Mouse (Mus musculus) limb, embryonic 14.5 days (tissue): ENCODE data around the gene Celf5. TPM values are rescaled to one million over a fixed set of nuclear protein-coding genes. Genes with fewer than 3 reads are reported as not detected.

ENCODE experiments used
- ATAC-seq: fragments of 200-750 bp; cut with Nextera tagmentation; 2 replicates; pipeline ENCODE4 v1.8.0; 2017; ENCODE audit warnings: low read depth, moderate number of reproducible peaks, moderate TSS enrichment; ENCODE audit not compliant: low FRiP score
- DNase-seq: peaks from one replicate; pipeline ENCODE4 v3.0.0-alpha.2; 2015; ENCODE audit warnings: low spot score
- H3K27ac ChIP-seq: fragments of 300-500 bp; sonication (generic); replicated peaks from 2 replicates; pipeline ENCODE4 v1.5.1; 2014; ENCODE audit warnings: low read depth, mild to moderate bottlenecking, low read length, moderate library complexity, mixed read lengths
- H3K27me3 ChIP-seq: fragments of 300-500 bp; sonication (generic); 2 replicates; pipeline ENCODE4 v1.6.1; 2014; ENCODE audit warnings: low read length, mixed read lengths; ENCODE audit not compliant: control insufficient read depth, insufficient read depth
- H3K36me3 ChIP-seq: fragments of 300-500 bp; sonication (generic); 2 replicates; pipeline ENCODE4 v1.6.1; 2014; ENCODE audit warnings: mild to moderate bottlenecking, low read length, moderate library complexity, mixed read lengths; ENCODE audit not compliant: control insufficient read depth, insufficient read depth
- H3K4me1 ChIP-seq: fragments of 300-500 bp; sonication (generic); 2 replicates; pipeline ENCODE4 v1.6.1; 2014; ENCODE audit warnings: antibody characterized with exemption, low read length, mixed read lengths; ENCODE audit not compliant: control insufficient read depth, insufficient read depth
- H3K4me2 ChIP-seq: fragments of 300-500 bp; sonication (generic); replicated peaks from 2 replicates; pipeline ENCODE4 v1.6.1; 2014; ENCODE audit warnings: low read depth, mild to moderate bottlenecking, low read length, moderate library complexity; ENCODE audit not compliant: severe bottlenecking
- H3K4me3 ChIP-seq: fragments of 300-500 bp; sonication (generic); replicated peaks from 2 replicates; pipeline ENCODE4 v1.5.1; 2014; ENCODE audit warnings: low read length
- H3K9ac ChIP-seq: fragments of 300-500 bp; sonication (generic); 2 replicates; pipeline ENCODE4 v1.6.1; 2014; ENCODE audit warnings: mild to moderate bottlenecking, low read depth, low read length, moderate library complexity; ENCODE audit not compliant: severe bottlenecking
- H3K9me3 ChIP-seq: fragments of 300-500 bp; sonication (generic); 2 replicates; pipeline ENCODE4 v1.6.1; 2016; ENCODE audit warnings: low read length; ENCODE audit not compliant: control insufficient read depth
- POLR2A ChIP-seq: fragments of 200-500 bp; IDR thresholded peaks from 2 replicates; pipeline ENCODE4 v1.8.0; 2012; ENCODE audit warnings: inconsistent platforms, mild to moderate bottlenecking, moderate library complexity, borderline replicate concordance; ENCODE audit not compliant: insufficient read depth, insufficient read length; ENCODE audit errors: extremely low read depth
- WGBS: fragments of 180-500 bp; shearing (Covaris S2); extraction: QIAGEN DNeasy Blood & Tissue Kit; methylation state at CpG from one replicate; pipeline ENCODE4 v1.1.7; 2014; 5-methylcytosine and 5-hydroxymethylcytosine counted together
- polyA plus RNA-seq, 2 experiments: library from polyadenylated mRNA; depleted of rRNA in 1 of 2; stranded (reverse) in 1 of 2; unstranded in 1 of 2; fragments of >200 nt; fragmentation: Nextera tagmentation in 1 of 2; extraction: Ambion mirVana in 1 of 2; gene quantifications; 2 replicates each; pipeline versions ENCODE4 v1.2.1 to v1.2.3; 2012 to 2014

The Celf5 gene
- polyA plus RNA-seq, 2 experiments: 0.85 to 5.9 TPM

DNA sequence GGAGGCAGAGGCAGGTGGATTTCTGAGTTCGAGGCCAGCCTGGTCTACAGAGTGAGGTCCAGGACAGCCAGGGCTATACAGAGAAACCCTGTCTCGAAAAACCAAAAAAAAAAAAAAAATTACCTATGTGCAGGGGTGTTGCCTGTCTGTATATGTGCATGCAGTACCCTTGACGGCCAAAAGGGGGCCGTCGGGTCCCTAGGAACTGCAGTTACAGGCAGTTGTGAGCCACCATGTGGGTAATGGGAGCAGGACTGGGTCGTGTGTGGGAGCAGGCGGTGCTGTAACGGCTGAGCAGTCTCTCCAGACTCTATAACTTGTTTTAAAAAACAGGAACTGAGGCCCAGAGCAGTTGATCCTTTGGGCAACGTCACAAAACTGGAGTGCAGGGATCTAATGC is 1.5 kb upstream of the Celf5 start:
- Histone ChIP-seq H3K27me3 (peaks cover 20% of the 10 kb centered on the region), H3K4me1 (no peaks in the 10 kb centered on the region), H3K9me3 (no peaks in the 10 kb centered on the region), H3K9ac (no peak overlapping the region), H3K4me2 (no peak overlapping the region), H3K36me3 (peaks cover 28% of the 10 kb centered on the region), H3K4me3 (no peak overlapping the region), H3K27ac (no peak overlapping the region)
- 24% methylated on average over 9 of the region's 9 CpGs for WGBS
- ATAC-seq: no peak
- TF ChIP-seq POLR2A: no peak
- DNase-seq: no peak

DNA sequence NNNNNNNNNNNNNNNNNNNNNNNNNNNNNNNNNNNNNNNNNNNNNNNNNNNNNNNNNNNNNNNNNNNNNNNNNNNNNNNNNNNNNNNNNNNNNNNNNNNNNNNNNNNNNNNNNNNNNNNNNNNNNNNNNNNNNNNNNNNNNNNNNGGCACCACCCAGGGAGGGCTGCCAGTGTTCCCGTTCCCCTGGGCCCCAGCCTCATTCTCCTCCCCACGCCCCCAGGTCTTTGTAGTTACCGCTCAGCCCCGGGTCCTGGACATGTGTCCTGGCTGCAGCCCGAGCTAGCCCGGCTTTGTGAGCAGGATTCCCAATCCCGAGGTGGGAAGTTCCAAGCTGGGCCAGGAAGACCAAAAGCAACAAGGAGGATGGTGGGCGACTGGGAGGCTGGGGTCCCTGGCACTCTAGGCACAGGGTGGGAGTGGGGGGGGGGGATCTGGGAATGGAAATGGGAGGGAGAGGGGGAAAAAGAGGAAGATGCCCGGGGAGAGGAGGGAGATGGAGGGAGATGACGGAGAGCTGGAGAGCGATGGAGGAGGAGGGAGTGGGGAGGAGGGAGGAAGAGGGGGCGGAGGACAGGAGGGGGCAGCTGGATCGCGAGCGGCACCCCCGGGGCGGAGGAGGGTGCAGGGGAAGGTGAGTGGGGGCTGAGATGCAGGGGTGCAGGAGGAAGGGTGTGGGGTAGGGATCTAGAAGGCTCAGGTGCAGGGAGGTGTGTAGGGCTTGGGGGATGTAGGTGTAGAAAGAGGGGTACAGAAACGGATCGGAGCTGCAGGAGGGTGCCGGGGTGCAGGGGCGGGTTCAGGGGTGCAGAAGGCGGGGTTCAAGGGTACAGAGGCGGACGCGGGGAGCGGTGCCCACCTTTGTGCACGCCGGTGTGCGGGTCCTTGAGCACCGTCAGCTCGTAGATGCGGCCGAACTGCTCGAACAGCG is 640 bp downstream of the Celf5 start:
- Histone ChIP-seq H3K4me3 (peak overlapping the region; percentile 48), H3K27me3 (peaks cover 20% of the 10 kb centered on the region), H3K4me2 (peak overlapping the region; percentile 83), H3K36me3 (peaks cover 6% of the 10 kb centered on the region; the same call in 1 of the 2 replicates), H3K9ac (peak overlapping the region; percentile 55), H3K9me3 (no peaks in the 10 kb centered on the region), H3K4me1 (no peaks in the 10 kb centered on the region), H3K27ac (no peak overlapping the region)
- DNase-seq: no peak
- ATAC-seq: 0 out of 2 replicates have a peak, but pooled peaks have one; percentile 3
- 3% methylated on average over 35 of the region's 35 CpGs for WGBS
- no peak for TF ChIP-seq POLR2A

- H3K9ac ChIP-seq: no peak overlapping the region
- H3K27me3 ChIP-seq: peaks cover 44% of the 10 kb centered on the region
- no peak for ATAC-seq
- no peak overlapping the region for H3K27ac ChIP-seq
- WGBS: 72% methylated on average over 10 of the region's 10 CpGs
- H3K9me3 ChIP-seq: no peaks in the 10 kb centered on the region
- no peak for DNase-seq
- no peak overlapping the region for H3K4me3 ChIP-seq
- no peaks in the 10 kb centered on the region for H3K4me1 ChIP-seq
- no peaks in the 10 kb centered on the region for H3K36me3 ChIP-seq
- TF ChIP-seq POLR2A: no peak
- no peak overlapping the region for H3K4me2 ChIP-seq
Observed at GRCm38 (mm10) chr10:81474461-81474860, 8.0 kb downstream of the Celf5 start.

- 1% methylated on average over 20 of the region's 22 CpGs for WGBS
- H3K27ac ChIP-seq: no peak overlapping the region
- ATAC-seq (no peak), DNase-seq (no peak)
- H3K27me3 ChIP-seq: peaks cover 46% of the 10 kb centered on the region
- no peak overlapping the region for H3K9ac ChIP-seq
- no peak overlapping the region; the same call in 1 of the 2 replicates for H3K4me3 ChIP-seq
- H3K9me3 ChIP-seq: no peaks in the 10 kb centered on the region
- TF ChIP-seq POLR2A: no peak
- no peaks in the 10 kb centered on the region for H3K4me1 ChIP-seq
- H3K4me2 ChIP-seq: no peak overlapping the region
- H3K36me3 ChIP-seq: no peaks in the 10 kb centered on the region
Observed at GRCm38 (mm10) chr10:81473003-81473451, 9.5 kb downstream of the Celf5 start.

DNA sequence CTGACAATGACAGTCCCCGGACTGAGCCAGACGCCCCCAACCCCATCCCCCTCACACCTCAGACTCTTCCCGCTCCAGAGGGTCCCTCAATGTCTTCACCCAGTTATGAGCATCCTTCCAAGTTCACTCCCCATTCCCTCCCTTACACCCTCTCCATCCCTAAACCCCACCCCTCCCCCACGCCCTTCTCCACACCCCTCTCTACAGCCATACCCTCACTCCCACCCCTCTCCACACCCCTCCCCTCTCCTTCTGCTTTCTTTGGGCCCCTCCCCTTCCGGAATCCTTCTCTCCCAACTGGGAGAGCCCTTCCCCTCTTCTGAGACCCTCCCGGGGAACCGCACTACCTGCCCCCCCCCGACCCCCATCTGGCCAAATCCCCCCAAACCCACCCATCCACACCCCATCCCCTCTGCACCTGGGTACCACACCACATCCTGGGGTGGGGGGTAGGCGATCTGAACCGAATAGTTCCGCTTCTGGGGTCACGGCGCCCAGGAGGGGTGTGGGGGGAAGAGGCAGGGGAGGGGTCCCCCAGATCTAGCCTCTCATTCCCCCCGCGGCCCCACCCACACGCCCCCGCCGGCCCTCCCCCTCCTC is 10.0 kb downstream of the Celf5 start:
- Histone ChIP-seq H3K9me3 (no peaks in the 10 kb centered on the region), H3K36me3 (no peaks in the 10 kb centered on the region), H3K4me3 (no peak overlapping the region), H3K27ac (no peak overlapping the region), H3K9ac (no peak overlapping the region), H3K27me3 (peaks cover 50% of the 10 kb centered on the region), H3K4me2 (no peak overlapping the region), H3K4me1 (no peaks in the 10 kb centered on the region)
- ATAC-seq (no peak), DNase-seq (no peak)
- 7% methylated on average over 15 of the region's 18 CpGs for WGBS
- TF ChIP-seq POLR2A: no peak
